Mouse (Mus musculus) MEL (cell line): ENCODE measurements around the gene Spen.
A peak's percentile ranks its signal among the peaks of the same experiment; 100 is the strongest.

Source experiments
- ELF1 ChIP-seq: IDR thresholded peaks from 2 replicates; pipeline ENCODE4 v1.6.1; 2014; ENCODE audit warnings: low read depth, mild to moderate bottlenecking, inconsistent platforms, low read length, improper control_type of control experiment, moderate library complexity
- POLR2A ChIP-seq, 2 experiments: IDR thresholded peaks; 2 replicates each; pipeline ENCODE4 v1.6.1; 2011 to 2012; ENCODE audit warnings: low read length in 2 of 2, mild to moderate bottlenecking in 2 of 2, control low read depth in 1 of 2, improper control_type of control experiment in 1 of 2, low read depth in 1 of 2, moderate library complexity in 1 of 2; ENCODE audit not compliant: control insufficient read depth in 1 of 2, insufficient read depth in 1 of 2, poor library complexity in 1 of 2

DNA sequence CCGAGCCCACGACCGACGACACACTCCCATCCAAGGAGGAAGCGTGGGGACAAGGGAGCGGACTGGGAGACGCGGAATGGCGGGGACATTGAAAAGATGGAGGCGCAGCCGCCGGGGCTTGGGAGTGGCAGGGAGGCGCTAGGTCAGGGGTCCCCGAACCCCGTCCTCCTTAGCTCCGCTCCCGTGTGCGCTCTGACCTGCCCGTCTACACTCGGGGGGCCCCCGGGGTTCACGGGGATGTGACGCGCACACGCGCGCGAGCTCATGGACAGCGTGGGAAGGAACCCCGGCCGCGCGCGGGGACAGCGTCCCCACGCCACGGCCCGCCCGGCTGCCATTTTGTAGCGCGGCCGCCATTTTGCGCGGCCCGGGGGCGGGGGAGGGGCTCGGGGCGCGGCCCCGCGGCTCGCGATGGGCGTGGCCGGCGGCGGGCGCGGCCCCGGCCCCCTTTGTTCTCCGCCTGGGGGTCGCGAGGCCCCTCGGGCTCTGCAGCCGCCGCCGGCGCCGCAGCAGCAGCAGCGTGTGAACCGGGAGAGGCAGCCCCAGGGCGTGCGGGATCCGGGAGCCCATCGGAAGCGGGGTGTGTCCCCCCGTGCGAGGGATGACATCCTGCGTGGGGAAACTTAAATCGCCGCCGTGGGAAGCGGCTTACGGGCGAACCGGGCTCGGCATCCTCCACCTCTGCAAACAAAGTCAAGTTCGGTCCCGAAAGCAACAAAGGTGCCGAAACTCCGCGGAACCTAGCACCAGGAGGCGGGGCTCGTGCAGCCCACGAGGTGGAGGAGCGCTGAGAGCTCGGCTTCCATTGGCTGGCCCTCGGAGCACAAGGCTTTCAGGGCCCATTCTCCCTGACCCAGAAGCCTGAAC is 8.2 kb upstream of the Spen start:
- TF ChIP-seq POLR2A (IDR thresholded peaks at IDR 0.05; ENCODE audit: control insufficient read depth in 1 of 2, insufficient read depth in 1 of 2, low read depth in 1 of 2, low read length in 2 of 2, poor library complexity in 1 of 2): peak; percentile 69 to 90
- 0 out of 2 replicates have a peak, but pooled peaks have one; percentile 26 for TF ChIP-seq ELF1
